ENCODE assay signal across 7 mouse cellular contexts in genomic region chr17:87236725-87237650, GRCm38 (mm10). TPM values are rescaled to one million over a fixed set of nuclear protein-coding genes. Genes with fewer than 3 reads are reported as not detected.
DNase-seq lines count a peak whose midpoint lies in the region; ATAC-seq lines count a peak whose summit lies in the region.

No protein-coding gene starts in this region.

- H3K4me3 ChIP-seq in hindbrain, embryonic 11.5 days (ENCODE audit: low read depth, low read length), result no peak overlapping the region
- H3K4me3 ChIP-seq in limb, embryonic 13.5 days, result no peak overlapping the region
- H3K4me3 ChIP-seq in neural tube, embryonic 15.5 days (replicated peaks), result no peak overlapping the region
- no peak overlapping the region for H3K4me3 ChIP-seq in liver, embryonic 12.5 days

- peak; percentile 33; the same call in 1 of the 2 replicates for ATAC-seq in hindbrain, embryonic 11.5 days (ENCODE audit: low FRiP score)
- peak; percentile 78 for ATAC-seq in limb, embryonic 13.5 days (ENCODE audit: low FRiP score, low read depth)
- peak; percentile 72; the same call in 1 of the 2 replicates for ATAC-seq in neural tube, embryonic 15.5 days (ENCODE audit: low FRiP score)
- ATAC-seq in liver, embryonic 12.5 days, result no peak

- no peak overlapping the region for H3K9ac ChIP-seq in hindbrain, embryonic 11.5 days (ENCODE audit: low read depth, low read length)
- no peak overlapping the region for H3K9ac ChIP-seq in limb, embryonic 13.5 days
- no peak overlapping the region for H3K9ac ChIP-seq in neural tube, embryonic 15.5 days (replicated peaks)
- H3K9ac ChIP-seq in liver, embryonic 12.5 days, result no peak overlapping the region

- H3K36me3 ChIP-seq in hindbrain, embryonic 11.5 days (ENCODE audit: control insufficient read depth, insufficient read depth, low read length), result no peaks in the 10 kb centered on the region
- H3K36me3 ChIP-seq in limb, embryonic 13.5 days, result no peaks in the 10 kb centered on the region
- H3K36me3 ChIP-seq in neural tube, embryonic 15.5 days, result no peaks in the 10 kb centered on the region
- no peaks in the 10 kb centered on the region for H3K36me3 ChIP-seq in liver, embryonic 12.5 days

- WGBS in hindbrain, embryonic 11.5 days, result 53% methylated on average over 18 of the region's 18 CpGs
- WGBS in limb, embryonic 13.5 days, result 22% methylated on average over 18 of the region's 18 CpGs
- 42% methylated on average over 18 of the region's 18 CpGs for WGBS in neural tube, embryonic 15.5 days
- WGBS in liver, embryonic 12.5 days (ENCODE audit: insufficient replicate concordance), result 51% methylated on average over 18 of the region's 18 CpGs

- DNase-seq in Muller cell, postnatal 12 days (ENCODE audit: inconsistent ontology term), result peak; percentile 82
- peak; percentile 81 for DNase-seq in adrenal gland, postnatal 14 days
- DNase-seq in hindbrain, embryonic 11.5 days (ENCODE audit: low spot score), result peak; percentile 58
- no peak for DNase-seq in spleen, adult 18-20 months

- no peak overlapping the region for H3K27ac ChIP-seq in hindbrain, embryonic 11.5 days (ENCODE audit: low read depth, low read length)
- peak overlapping the region; percentile 11; the same call in 1 of the 2 replicates for H3K27ac ChIP-seq in limb, embryonic 13.5 days
- H3K27ac ChIP-seq in neural tube, embryonic 15.5 days (replicated peaks), result peak overlapping the region; percentile 43
- H3K27ac ChIP-seq in liver, embryonic 12.5 days, result no peak overlapping the region

- no peaks in the 10 kb centered on the region for H3K9me3 ChIP-seq in hindbrain, embryonic 11.5 days (ENCODE audit: control insufficient read depth, low read length)
- H3K9me3 ChIP-seq in limb, embryonic 13.5 days, result 0 out of 2 replicates have a peak, but pooled peaks cover 13% of the 10 kb centered on the region
- no peaks in the 10 kb centered on the region for H3K9me3 ChIP-seq in neural tube, embryonic 15.5 days (replicated peaks)
- no peaks in the 10 kb centered on the region for H3K9me3 ChIP-seq in liver, embryonic 12.5 days (replicated peaks)

- H3K27me3 ChIP-seq in hindbrain, embryonic 11.5 days (ENCODE audit: control insufficient read depth, insufficient read depth, low read length), result no peaks in the 10 kb centered on the region
- H3K27me3 ChIP-seq in limb, embryonic 13.5 days, result peaks cover 9% of the 10 kb centered on the region; the same call in 1 of the 2 replicates
- H3K27me3 ChIP-seq in neural tube, embryonic 15.5 days (replicated peaks), result no peaks in the 10 kb centered on the region
- no peaks in the 10 kb centered on the region for H3K27me3 ChIP-seq in liver, embryonic 12.5 days (replicated peaks)

- H3K4me2 ChIP-seq in hindbrain, embryonic 11.5 days (replicated peaks; ENCODE audit: low read depth, low read length), result no peak overlapping the region
- peak overlapping the region; percentile 41 for H3K4me2 ChIP-seq in limb, embryonic 13.5 days (replicated peaks)
- no peak overlapping the region for H3K4me2 ChIP-seq in neural tube, embryonic 15.5 days
- H3K4me2 ChIP-seq in liver, embryonic 12.5 days, result no peak overlapping the region

- H3K4me1 ChIP-seq in hindbrain, embryonic 11.5 days (replicated peaks; ENCODE audit: control insufficient read depth, insufficient read depth, low read length), result 0 out of 2 replicates have a peak, but pooled peaks cover 2% of the 10 kb centered on the region
- peaks cover 27% of the 10 kb centered on the region for H3K4me1 ChIP-seq in limb, embryonic 13.5 days
- peaks cover 11% of the 10 kb centered on the region for H3K4me1 ChIP-seq in neural tube, embryonic 15.5 days
- no peaks in the 10 kb centered on the region for H3K4me1 ChIP-seq in liver, embryonic 12.5 days

RNA-seq across cellular contexts. Expression of gene Mcfd2, which starts 28.7 kb away (rescaled TPM):
- total RNA-seq in adrenal gland, postnatal 14 days (2021), result 167 and 183 TPM in 2 replicates
- polyA plus RNA-seq in hindbrain, embryonic 11.5 days (2014; fragmentation: Nextera tagmentation; extraction: Ambion mirVana), result 69.4 and 69.8 TPM in 2 replicates
- 85.3 TPM in 2 replicates for polyA plus RNA-seq in limb, embryonic 13.5 days (2015; fragmentation: Nextera tagmentation; extraction: Ambion mirVana)
- 45.3 and 57.3 TPM in 2 replicates for polyA plus RNA-seq in neural tube, embryonic 15.5 days (2015; fragmentation: Nextera tagmentation; extraction: Ambion mirVana)
- 47.5 and 51.3 TPM in 2 replicates for polyA plus RNA-seq in liver, embryonic 12.5 days (2016; fragmentation: Nextera tagmentation; extraction: Ambion mirVana)

RNA-seq across cellular contexts. Expression of gene Ttc7, which starts 45.7 kb away (rescaled TPM):
- 13.2 TPM in 2 replicates for total RNA-seq in adrenal gland, postnatal 14 days (2021)
- 2.7 and 3.0 TPM in 2 replicates for polyA plus RNA-seq in hindbrain, embryonic 11.5 days (2014; fragmentation: Nextera tagmentation; extraction: Ambion mirVana)
- polyA plus RNA-seq in limb, embryonic 13.5 days (2015; fragmentation: Nextera tagmentation; extraction: Ambion mirVana), result 4.1 and 4.3 TPM in 2 replicates
- polyA plus RNA-seq in neural tube, embryonic 15.5 days (2015; fragmentation: Nextera tagmentation; extraction: Ambion mirVana), result 7.2 and 12.0 TPM in 2 replicates
- 15.3 and 17.0 TPM in 2 replicates for polyA plus RNA-seq in liver, embryonic 12.5 days (2016; fragmentation: Nextera tagmentation; extraction: Ambion mirVana)

Comparison
In these comparisons a context has a peak if more than half of its experiments do, and no peak if none do; other contexts are left out.
1. DNase-seq: peak in Muller cell, postnatal 12 days (single experiment), adrenal gland, postnatal 14 days (single experiment) and hindbrain, embryonic 11.5 days (single experiment); none in spleen, adult 18-20 months (0 of 2).
2. H3K27ac ChIP-seq: peak in limb, embryonic 13.5 days (single experiment) and neural tube, embryonic 15.5 days (single experiment); none in hindbrain, embryonic 11.5 days (single experiment) and liver, embryonic 12.5 days (single experiment).